Mouse (Mus musculus) MN1 (cell line): ENCODE measurements around the gene Wrap53.

Experiments
- DNase-seq: peaks from one replicate; pipeline ENCODE4 v3.0.0-alpha.2; 2016; ENCODE audit warnings: low spot score

The Wrap53 gene

GRCm38 (mm10) chr11:69601768-69602167 is 21.7 kb upstream of the Wrap53 start:
- no peak for DNase-seq

- peak; percentile 21 for DNase-seq
Measured at GRCm38 (mm10) chr11:69600098-69600497, 20.0 kb upstream of the Wrap53 start.

- no peak for DNase-seq
Measured at GRCm38 (mm10) chr11:69599436-69599835, 19.4 kb upstream of the Wrap53 start.

GRCm38 (mm10) chr11:69594853-69595252 is 14.8 kb upstream of the Wrap53 start:
- DNase-seq, result no peak

- no peak for DNase-seq
Measured at GRCm38 (mm10) chr11:69592799-69593198, 12.7 kb upstream of the Wrap53 start.

GRCm38 (mm10) chr11:69591899-69592637 is 12.0 kb upstream of the Wrap53 start:
- no peak for DNase-seq

GRCm38 (mm10) chr11:69591424-69591823 is 11.4 kb upstream of the Wrap53 start:
- no peak for DNase-seq

- no peak for DNase-seq
Measured at GRCm38 (mm10) chr11:69590622-69591021, 10.6 kb upstream of the Wrap53 start.

- no peak for DNase-seq
Measured at GRCm38 (mm10) chr11:69589207-69589834, 9.3 kb upstream of the Wrap53 start.

GRCm38 (mm10) chr11:69585718-69586325 is 5.8 kb upstream of the Wrap53 start:
- DNase-seq, result no peak

GRCm38 (mm10) chr11:69584937-69585336 is 4.9 kb upstream of the Wrap53 start:
- DNase-seq, result no peak

- no peak for DNase-seq
Measured at GRCm38 (mm10) chr11:69584008-69584407, 4.0 kb upstream of the Wrap53 start.

GRCm38 (mm10) chr11:69582230-69582805 is 2.3 kb upstream of the Wrap53 start:
- DNase-seq, result no peak

- DNase-seq, result no peak
Measured at GRCm38 (mm10) chr11:69581814-69582213, 1.8 kb upstream of the Wrap53 start.

- DNase-seq, result peak; percentile 93
Measured at GRCm38 (mm10) chr11:69581147-69581688, 1.2 kb upstream of the Wrap53 start.

GRCm38 (mm10) chr11:69580572-69581146 is 604 bp upstream of the Wrap53 start:
- DNase-seq, result no peak

- peak; percentile 98 for DNase-seq
Measured at GRCm38 (mm10) chr11:69579128-69580017, 682 bp downstream of the Wrap53 start.

- no peak for DNase-seq
Measured at GRCm38 (mm10) chr11:69578301-69578700, 1.8 kb downstream of the Wrap53 start.

- no peak for DNase-seq
Measured at GRCm38 (mm10) chr11:69576307-69576706, 3.7 kb downstream of the Wrap53 start.

GRCm38 (mm10) chr11:69575220-69575619 is 4.8 kb downstream of the Wrap53 start:
- peak; percentile 36 for DNase-seq

- no peak for DNase-seq
Measured at GRCm38 (mm10) chr11:69565131-69565530, 14.9 kb downstream of the Wrap53 start.
